ENCODE assay signal across 9 mouse cellular contexts in the genomic region with DNA sequence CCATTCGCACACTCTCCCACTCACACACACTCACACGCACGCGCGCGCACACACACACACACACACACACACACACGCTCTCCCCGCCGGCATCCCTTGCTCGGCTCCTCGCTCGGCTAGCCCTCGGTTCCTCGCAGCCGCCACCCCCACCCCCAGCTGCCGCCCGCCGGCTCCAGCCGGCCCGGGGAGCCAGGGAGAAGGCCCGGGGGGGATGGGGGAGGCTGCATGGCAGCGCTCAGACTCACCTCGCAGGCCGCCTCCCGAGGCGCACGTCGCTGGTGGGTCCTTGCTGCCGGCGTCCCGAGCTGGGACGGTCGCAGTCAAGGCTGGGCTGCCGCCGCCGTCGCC. TPM values are rescaled to one million over a fixed set of nuclear protein-coding genes. Genes with fewer than 3 reads are reported as not detected.
DNase-seq lines count a peak whose midpoint lies in the region; TF ChIP-seq lines count a peak whose summit lies in the region.
"Had no signal": no experiment of that assay in that cellular context is flagged by ENCODE, and none has a peak within 500 bp of the region (broad histone marks: within the 10 kb centered on the region; RNA-seq: fewer than 3 reads in every experiment).

No protein-coding gene starts in this region.

- no peak for TF ChIP-seq CTCF in layer of hippocampus, adult 2 months (conservative IDR thresholded peaks at IDR 0.05)
- no peak for TF ChIP-seq CTCF in brain, embryonic 14.5 days (IDR thresholded peaks at IDR 0.05; ENCODE audit: borderline replicate concordance, extremely low read depth, insufficient read depth, insufficient read length)

- H3K36me3 ChIP-seq in midbrain, embryonic 10.5 days: no peaks in the 10 kb centered on the region

- H3K4me1 ChIP-seq in midbrain, embryonic 10.5 days: peaks cover 8% of the 10 kb centered on the region

- peak overlapping the region; percentile 91 for H3K27ac ChIP-seq in layer of hippocampus, adult 2 months
- peak overlapping the region; percentile 81 for H3K27ac ChIP-seq in midbrain, embryonic 10.5 days (replicated peaks)

- DNase-seq in layer of hippocampus, adult 2 months (ENCODE audit: low spot score in 2 of 2): peak in 1 of 2 experiments; percentile 38
- no peak for DNase-seq in layer of hippocampus, adult 8-10 months (ENCODE audit: low spot score in 2 of 2)
- DNase-seq in brain, embryonic 14.5 days (ENCODE audit: low read depth): peak; percentile 69
- peak; percentile 23 to 47 for DNase-seq in frontal cortex, postnatal 36 days (ENCODE audit: low spot score in 2 of 2)
- DNase-seq in kidney, postnatal 14 days: peak; percentile 32
- peak; percentile 56 for DNase-seq in midbrain, embryonic 10.5 days (ENCODE audit: low spot score)
- peak; percentile 71 for DNase-seq in testis, postnatal 10 days (ENCODE audit: low spot score)
- DNase-seq in spleen, adult 18-20 months: no peak

- peaks cover 98% of the 10 kb centered on the region for H3K27me3 ChIP-seq in midbrain, embryonic 10.5 days (ENCODE audit: low read depth, poor library complexity, severe bottlenecking)

- peaks cover 15% of the 10 kb centered on the region for H3K9me3 ChIP-seq in midbrain, embryonic 10.5 days (replicated peaks)

- H3K4me3 ChIP-seq in layer of hippocampus, adult 2 months: peak overlapping the region; percentile 61
- H3K4me3 ChIP-seq in midbrain, embryonic 10.5 days: peak overlapping the region; percentile 62

- WGBS in midbrain, embryonic 10.5 days: 31% methylated on average over 26 of the region's 37 CpGs

- no peak for TF ChIP-seq POLR2A in brain, embryonic 14.5 days (IDR thresholded peaks at IDR 0.05; ENCODE audit: borderline replicate concordance, extremely low read depth, insufficient read depth, insufficient read length, poor library complexity, severe bottlenecking)

RNA-seq across cellular contexts. Expression of a gene that starts 0.6 kb away (rescaled TPM):
- 10 to 100 TPM; 35.8 to 39.3 TPM for total RNA-seq in layer of hippocampus, adult 2 months (2021)
- total RNA-seq in layer of hippocampus, adult 8-10 months (2022): 10 to 100 TPM; 30.5 to 38.7 (median 34.6) TPM
- 7.0 and 11.4 TPM in 2 replicates for polyA plus RNA-seq in brain, embryonic 14.5 days (2012; rRNA removed)
- 0.58 and 0.86 TPM in 2 replicates for polyA plus RNA-seq in midbrain, embryonic 10.5 days (2016; fragmentation: Nextera tagmentation; extraction: Ambion mirVana)
- polyA plus RNA-seq: Patski had no signal

Comparison
In these comparisons a context has a peak if more than half of its experiments do, and no peak if none do; other contexts are left out.
1. DNase-seq: peak in brain, embryonic 14.5 days (single experiment), frontal cortex, postnatal 36 days (2 of 2), kidney, postnatal 14 days (single experiment), midbrain, embryonic 10.5 days (single experiment) and testis, postnatal 10 days (single experiment); none in layer of hippocampus, adult 8-10 months (0 of 2) and spleen, adult 18-20 months (0 of 2).